Mouse (Mus musculus) kidney, postnatal 0 days (tissue): ENCODE results near the gene Pole2. TPM values are rescaled to one million over a fixed set of nuclear protein-coding genes. Genes with fewer than 3 reads are reported as not detected.

ENCODE experiments used
- ATAC-seq: fragments of 200-750 bp; cut with Nextera tagmentation; replicated peaks from 2 replicates; pipeline ENCODE4 v1.8.0; 2017; ENCODE audit warnings: low read depth, moderate number of reproducible peaks, moderate TSS enrichment, moderate library complexity; ENCODE audit not compliant: low FRiP score
- DNase-seq: peaks from one replicate; pipeline ENCODE4 v3.0.0-alpha.2; 2016; ENCODE audit warnings: low spot score
- H3K27ac ChIP-seq: fragments of 300-500 bp; sonication (generic); 2 replicates; pipeline ENCODE4 v1.5.1; 2014; ENCODE audit warnings: mild to moderate bottlenecking
- H3K27me3 ChIP-seq: fragments of 300-500 bp; sonication (generic); 2 replicates; pipeline ENCODE4 v1.6.1; 2014; ENCODE audit warnings: low read length, mixed read lengths; ENCODE audit not compliant: insufficient read depth
- H3K36me3 ChIP-seq: fragments of 300-500 bp; sonication (generic); 2 replicates; pipeline ENCODE4 v1.6.1; 2014; ENCODE audit warnings: low read length, mixed read lengths; ENCODE audit not compliant: insufficient read depth
- H3K4me1 ChIP-seq: fragments of 300-500 bp; sonication (generic); replicated peaks from 2 replicates; pipeline ENCODE4 v1.6.1; 2014; ENCODE audit warnings: antibody characterized with exemption, low read length, mixed read lengths; ENCODE audit not compliant: insufficient read depth
- H3K4me2 ChIP-seq: fragments of 300-500 bp; sonication (generic); 2 replicates; pipeline ENCODE4 v1.6.1; 2014; ENCODE audit warnings: mild to moderate bottlenecking, low read length, moderate library complexity, mixed read lengths
- H3K4me3 ChIP-seq: fragments of 300-500 bp; sonication (generic); replicated peaks from 2 replicates; pipeline ENCODE4 v1.5.1; 2014; ENCODE audit warnings: low read depth, low read length
- H3K9ac ChIP-seq: fragments of 300-500 bp; sonication (generic); 2 replicates; pipeline ENCODE4 v1.6.1; 2014; ENCODE audit warnings: low read depth, low read length
- H3K9me3 ChIP-seq: fragments of 300-500 bp; sonication (generic); replicated peaks from 2 replicates; pipeline ENCODE4 v1.6.1; 2016; ENCODE audit warnings: low read length, inconsistent platforms, mixed read lengths
- CTCF ChIP-seq: IDR thresholded peaks from 2 replicates; pipeline ENCODE4 v1.5.1; 2016; ENCODE audit warnings: antibody characterized with exemption, low read depth, mild to moderate bottlenecking, moderate library complexity
- WGBS: fragments of 180-500 bp; shearing (Covaris S2); extraction: QIAGEN DNeasy Blood & Tissue Kit; methylation state at CpG from one replicate; pipeline ENCODE4 v1.1.7; 2014; 5-methylcytosine and 5-hydroxymethylcytosine counted together
- polyA plus RNA-seq: library from polyadenylated mRNA; unstranded; fragments of >200 nt; fragmentation: Nextera tagmentation; extraction: Ambion mirVana; gene quantifications from 2 replicates; pipeline ENCODE4 v1.2.1, GENCODE M21; 2015

Pole2 gene
- polyA plus RNA-seq, 1 experiment from 2014 or later = 15.3 TPM

DNA sequence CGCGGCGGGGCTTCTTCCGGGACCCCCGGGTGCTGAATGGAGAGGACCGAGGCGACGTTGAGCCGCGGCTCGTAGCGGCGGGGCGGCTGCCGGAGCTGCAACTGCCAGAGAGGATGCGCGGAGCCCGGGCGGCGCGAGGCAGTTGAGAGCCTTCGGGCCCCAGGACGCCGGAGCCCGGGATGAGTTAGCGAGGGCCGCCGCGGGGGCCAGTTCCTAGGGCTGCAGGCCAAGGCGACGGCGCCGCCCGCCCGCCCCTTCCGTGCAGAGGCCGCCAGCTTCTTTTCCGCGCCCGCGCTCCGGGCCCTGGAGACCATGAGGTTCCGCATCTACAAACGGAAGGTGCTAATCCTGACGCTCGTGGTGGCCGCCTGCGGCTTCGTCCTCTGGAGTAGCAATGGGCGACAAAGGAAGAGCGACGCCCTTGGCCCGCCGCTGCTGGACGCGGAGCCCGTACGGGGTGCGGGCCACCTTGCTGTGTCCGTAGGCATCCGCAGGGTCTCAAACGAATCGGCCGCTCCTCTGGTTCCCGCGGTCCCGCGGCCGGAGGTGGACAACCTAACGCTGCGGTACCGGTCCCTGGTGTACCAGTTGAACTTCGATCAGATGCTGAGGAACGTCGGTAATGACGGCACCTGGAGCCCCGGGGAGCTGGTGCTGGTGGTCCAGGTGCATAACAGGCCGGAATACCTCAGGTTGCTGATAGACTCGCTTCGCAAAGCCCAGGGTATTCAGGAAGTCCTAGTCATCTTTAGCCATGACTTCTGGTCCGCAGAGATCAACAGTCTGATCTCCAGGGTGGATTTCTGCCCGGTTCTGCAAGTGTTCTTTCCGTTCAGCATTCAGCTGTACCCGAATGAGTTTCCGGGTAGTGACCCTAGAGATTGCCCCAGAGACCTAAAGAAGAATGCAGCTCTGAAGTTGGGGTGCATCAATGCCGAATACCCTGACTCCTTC, 43.4 kb downstream of the Pole2 start:
- DNase-seq = peak; percentile 54
- Histone ChIP-seq H3K36me3 (0 out of 2 replicates have a peak, but pooled peaks cover 4% of the 10 kb centered on the region), H3K4me3 (peak overlapping the region; percentile 96), H3K9ac (peak overlapping the region; percentile 79), H3K27me3 (no peaks in the 10 kb centered on the region), H3K4me1 (peaks cover 11% of the 10 kb centered on the region; the same call in 1 of the 2 replicates), H3K4me2 (peak overlapping the region; percentile 99), H3K27ac (peak overlapping the region; percentile 90), H3K9me3 (no peaks in the 10 kb centered on the region)
- no peak for TF ChIP-seq CTCF
- ATAC-seq = peak; percentile 53
- 1% methylated on average over 86 of the region's 86 CpGs for WGBS

DNA sequence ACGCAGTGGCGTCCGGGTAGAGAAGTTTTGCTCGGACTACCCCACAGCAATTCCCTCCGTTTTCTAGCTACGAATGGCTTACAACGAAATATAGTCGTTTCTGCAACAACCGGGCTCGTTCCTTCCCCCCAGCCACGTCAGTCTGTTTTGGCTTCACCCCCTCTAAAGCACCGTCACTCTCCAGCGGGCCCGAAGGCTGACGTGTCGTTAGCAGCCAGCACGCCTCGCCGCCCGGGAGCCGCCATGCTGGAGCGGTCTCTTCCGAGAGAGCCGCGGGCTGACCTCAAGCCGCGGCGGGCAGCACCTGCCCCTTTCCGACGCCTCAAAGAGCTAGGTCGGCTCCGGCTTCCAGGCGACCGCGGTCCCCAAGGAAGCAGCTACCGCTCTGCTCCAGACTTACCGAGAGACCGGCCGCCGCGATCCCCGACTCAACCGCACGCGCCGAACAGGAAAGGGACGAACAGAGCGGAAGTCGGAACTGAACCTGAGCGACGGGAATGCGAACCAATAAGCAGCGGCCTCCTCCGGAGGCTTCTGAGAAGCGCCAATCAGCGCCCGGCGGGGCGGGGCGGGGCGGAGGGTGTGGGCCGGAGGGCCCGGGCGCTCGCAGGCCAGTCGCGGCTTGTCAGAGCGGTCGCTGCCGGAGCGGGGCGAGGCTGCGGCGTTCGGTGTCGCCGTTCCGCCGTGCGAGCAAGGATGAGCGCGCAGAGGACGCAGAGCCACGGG, 44.2 kb downstream of the Pole2 start, which contains the start of the genes Rpl36al and Mgat2:
Rpl36al (minus strand) TSS at position 501 of the 726 bp plus-strand sequence.
Mgat2 (plus strand) TSS at position 575 of the 726 bp plus-strand sequence.
- ATAC-seq (peak; percentile 99), DNase-seq (peak; percentile 99)
- H3K4me2 ChIP-seq = peak within 1 kb of the TSS; percentile 99
- no peak for TF ChIP-seq CTCF
- peaks cover 11% of the 10 kb centered on the region; the same call in 1 of the 2 replicates for H3K4me1 ChIP-seq
- H3K9ac ChIP-seq = peak within 1 kb of the TSS; percentile 79
- no peaks in the 10 kb centered on the region for H3K9me3 ChIP-seq
- 0 out of 2 replicates have a peak, but pooled peaks cover 4% of the 10 kb centered on the region for H3K36me3 ChIP-seq
- no peaks in the 10 kb centered on the region for H3K27me3 ChIP-seq
- WGBS = under 1% methylated on average over 84 of the region's 84 CpGs
- peak within 1 kb of the TSS; percentile 96 for H3K4me3 ChIP-seq
- H3K27ac ChIP-seq = peak within 1 kb of the TSS; percentile 90

DNA sequence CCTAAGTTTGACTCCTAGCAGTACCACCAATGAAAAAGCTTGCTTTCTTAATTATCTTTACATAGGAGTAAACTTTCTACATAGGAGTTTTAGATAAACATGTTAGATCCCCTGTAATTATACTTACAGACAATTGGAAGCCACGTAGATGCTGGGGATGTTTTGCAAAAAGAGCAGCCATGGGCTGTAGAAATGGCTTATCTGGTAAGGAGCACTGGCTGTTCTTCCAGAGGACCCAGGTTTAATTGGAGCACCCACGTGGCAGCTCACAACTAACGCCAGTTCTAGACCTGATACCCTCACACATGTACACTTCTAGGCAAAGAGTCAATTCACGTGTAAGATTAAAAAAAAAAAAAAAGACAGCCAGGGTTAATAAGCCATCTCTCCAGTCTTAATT, 46.2 kb downstream of the Pole2 start:
- no peak overlapping the region for H3K27ac ChIP-seq
- no peak for ATAC-seq
- H3K27me3 ChIP-seq = no peaks in the 10 kb centered on the region
- H3K9me3 ChIP-seq = no peaks in the 10 kb centered on the region
- no peak overlapping the region for H3K4me3 ChIP-seq
- 0 out of 2 replicates have a peak, but pooled peaks cover 4% of the 10 kb centered on the region for H3K36me3 ChIP-seq
- WGBS = 88% methylated on average over 4 of the region's 4 CpGs
- no peak overlapping the region for H3K4me2 ChIP-seq
- H3K9ac ChIP-seq = no peak overlapping the region
- peaks cover 11% of the 10 kb centered on the region; the same call in 1 of the 2 replicates for H3K4me1 ChIP-seq
- DNase-seq = no peak
- TF ChIP-seq CTCF = no peak

DNA sequence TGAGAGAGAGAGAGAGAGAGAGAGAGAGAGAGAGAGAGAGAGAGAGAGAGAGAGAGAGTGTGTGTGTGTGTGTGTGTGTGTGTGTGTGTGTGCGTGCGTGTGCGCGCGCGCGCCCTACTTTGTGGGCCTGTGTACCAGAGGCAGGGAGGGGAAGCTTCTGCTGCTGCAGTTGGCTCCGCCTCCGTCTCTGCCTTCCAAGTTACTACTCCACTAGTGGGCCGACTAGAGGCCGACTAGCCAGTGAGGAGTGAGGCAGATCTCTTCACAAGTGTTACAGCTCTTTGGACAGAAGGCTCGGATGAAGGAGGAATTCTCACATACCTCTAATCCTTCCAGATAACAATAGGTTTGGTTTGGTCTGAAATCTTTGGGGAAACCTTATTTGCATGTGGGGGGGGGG, 48.6 kb downstream of the Pole2 start:
- Histone ChIP-seq H3K27me3 (no peaks in the 10 kb centered on the region), H3K27ac (no peak overlapping the region), H3K9ac (no peak overlapping the region), H3K4me3 (no peak overlapping the region), H3K4me2 (no peak overlapping the region), H3K9me3 (no peaks in the 10 kb centered on the region), H3K4me1 (no peaks in the 10 kb centered on the region), H3K36me3 (0 out of 2 replicates have a peak, but pooled peaks cover 8% of the 10 kb centered on the region)
- DNase-seq (no peak), ATAC-seq (no peak)
- WGBS = 69% methylated on average over 12 of the region's 12 CpGs
- no peak for TF ChIP-seq CTCF

DNA sequence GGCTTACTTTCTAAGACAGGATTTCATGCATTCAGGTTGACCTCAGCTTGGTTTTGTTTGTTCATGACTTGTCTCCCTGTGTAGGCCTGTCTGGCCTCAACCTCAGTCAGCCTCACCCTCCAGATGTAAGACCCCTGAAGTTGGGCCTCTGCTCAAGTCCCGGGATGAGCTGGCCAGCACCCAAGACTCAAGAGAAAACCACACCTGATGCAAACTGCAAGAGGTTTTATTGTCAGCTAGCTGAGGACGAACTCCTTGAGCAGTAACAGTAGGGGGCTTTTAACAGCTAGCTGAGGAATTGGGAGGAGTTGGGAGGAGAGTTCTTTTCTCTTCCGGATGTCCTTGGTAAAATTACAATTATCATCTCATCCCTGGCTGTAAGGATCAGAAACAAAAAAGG, 50.5 kb downstream of the Pole2 start:
- no peak overlapping the region for H3K27ac ChIP-seq
- WGBS = 89% methylated on average over 3 of the region's 3 CpGs
- H3K4me3 ChIP-seq = no peak overlapping the region
- H3K36me3 ChIP-seq = 0 out of 2 replicates have a peak, but pooled peaks cover 8% of the 10 kb centered on the region
- no peak overlapping the region for H3K9ac ChIP-seq
- ATAC-seq (no peak), DNase-seq (no peak)
- TF ChIP-seq CTCF = no peak
- no peaks in the 10 kb centered on the region for H3K27me3 ChIP-seq
- no peaks in the 10 kb centered on the region for H3K4me1 ChIP-seq
- no peak overlapping the region for H3K4me2 ChIP-seq
- H3K9me3 ChIP-seq = no peaks in the 10 kb centered on the region

DNA sequence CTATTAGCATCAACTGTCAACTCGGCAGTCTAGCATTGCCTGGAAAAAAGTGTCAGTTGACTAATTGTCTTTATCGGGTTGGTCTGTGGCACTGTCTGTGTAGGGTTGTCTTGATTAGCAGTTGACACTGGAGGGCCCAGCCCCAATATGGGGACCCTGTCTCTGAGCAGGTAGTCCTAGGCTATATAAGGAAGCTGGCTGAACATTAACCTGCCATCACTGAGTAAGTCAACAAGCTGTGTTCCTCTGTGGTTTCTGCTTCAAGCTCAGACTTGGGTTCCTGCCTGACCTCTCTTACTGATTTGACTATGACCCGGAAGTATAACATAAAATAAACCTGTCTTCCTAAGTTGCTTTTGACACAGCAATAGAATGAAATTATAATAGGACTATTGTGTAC, 52.0 kb downstream of the Pole2 start:
- H3K9ac ChIP-seq = no peak overlapping the region
- no peaks in the 10 kb centered on the region for H3K27me3 ChIP-seq
- no peak for TF ChIP-seq CTCF
- H3K9me3 ChIP-seq = no peaks in the 10 kb centered on the region
- no peak overlapping the region for H3K4me2 ChIP-seq
- DNase-seq = no peak
- H3K36me3 ChIP-seq = 0 out of 2 replicates have a peak, but pooled peaks cover 4% of the 10 kb centered on the region
- H3K4me1 ChIP-seq = no peaks in the 10 kb centered on the region
- WGBS = 92% methylated on average over 3 of the region's 3 CpGs
- H3K4me3 ChIP-seq = no peak overlapping the region
- ATAC-seq = no peak
- no peak overlapping the region for H3K27ac ChIP-seq
